Mouse (Mus musculus) thymus, adult 18-20 months (tissue): ENCODE data around the gene Gpr82.

ENCODE experiments used
- DNase-seq, 2 experiments: peaks; one replicate each; pipeline ENCODE4 v3.0.0; 2022; ENCODE audit warnings: mixed read lengths in 2 of 2

The Gpr82 gene

GRCm38 (mm10) chrX:13700681-13701080, 39.5 kb downstream of the Gpr82 start:
- no peak for DNase-seq

DNA sequence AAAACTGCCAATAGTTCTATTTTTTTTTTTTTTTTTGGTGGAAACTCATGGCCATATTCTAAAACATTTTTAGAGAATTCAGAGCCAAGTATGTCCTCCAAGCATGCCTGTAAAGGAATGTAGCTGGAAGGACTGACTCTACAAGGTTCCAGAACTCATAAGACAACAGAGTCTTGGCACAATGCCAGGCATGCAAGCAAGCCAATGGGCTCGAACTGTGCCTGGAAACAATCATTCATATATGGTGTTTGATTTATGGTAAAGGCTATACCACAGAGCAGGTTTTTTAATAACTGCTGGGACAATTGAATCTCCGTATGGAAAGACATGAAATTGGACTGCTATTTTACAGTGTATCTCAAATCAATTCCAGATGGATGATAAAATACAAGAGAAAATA, 43.9 kb downstream of the Gpr82 start:
- no peak for DNase-seq

- DNase-seq: no peak
Measured at GRCm38 (mm10) chrX:13710174-13710573, 49.0 kb downstream of the Gpr82 start.
